Mouse (Mus musculus) cortical plate, adult 2 months (tissue): ENCODE data around the gene Sgca. TPM values are rescaled to one million over a fixed set of nuclear protein-coding genes. Genes with fewer than 3 reads are reported as not detected.

Experiments
- H3K27ac ChIP-seq: fragments of 200-500 bp; 2 replicates; pipeline ENCODE4 v1.5.1; 2012; ENCODE audit warnings: low read length, control low read depth, inconsistent platforms; ENCODE audit not compliant: insufficient read depth
- H3K4me1 ChIP-seq: fragments of 200-500 bp; 2 replicates; pipeline ENCODE4 v1.6.1; 2011; ENCODE audit warnings: low read length; ENCODE audit not compliant: control insufficient read depth, insufficient read depth
- H3K4me3 ChIP-seq: fragments of 200-500 bp; 2 replicates; pipeline ENCODE4 v1.5.1; 2011; ENCODE audit warnings: mild to moderate bottlenecking, low read length, control low read depth; ENCODE audit not compliant: insufficient read depth
- CTCF ChIP-seq: fragments of 200-500 bp; IDR thresholded peaks from 2 replicates; pipeline ENCODE4 v1.5.1; 2011; ENCODE audit warnings: mild to moderate bottlenecking, control low read depth, low read length; ENCODE audit not compliant: insufficient read depth; ENCODE audit errors: extremely low read depth
- POLR2A ChIP-seq: fragments of 200-500 bp; IDR thresholded peaks from 2 replicates; pipeline ENCODE4 v1.6.1; 2011; ENCODE audit warnings: mild to moderate bottlenecking, low read length, control low read depth; ENCODE audit not compliant: insufficient read depth; ENCODE audit errors: extremely low read depth
- polyA plus RNA-seq: library from polyadenylated mRNA; depleted of rRNA; stranded (reverse); fragments of >200 nt; gene quantifications from 2 replicates; pipeline ENCODE4 v1.2.3, GENCODE M21; 2012

Gene Sgca
- polyA plus RNA-seq, 1 experiment = 1.8 TPM

- peaks cover 3% of the 10 kb centered on the region; the same call in 1 of the 2 replicates for H3K4me1 ChIP-seq
- H3K4me3 ChIP-seq = no peak overlapping the region
- no peak overlapping the region for H3K27ac ChIP-seq
- TF ChIP-seq CTCF = no peak
- no peak for TF ChIP-seq POLR2A
Observed at GRCm38 (mm10) chr11:94937335-94937781, 38.8 kb downstream of the Sgca start.

DNA sequence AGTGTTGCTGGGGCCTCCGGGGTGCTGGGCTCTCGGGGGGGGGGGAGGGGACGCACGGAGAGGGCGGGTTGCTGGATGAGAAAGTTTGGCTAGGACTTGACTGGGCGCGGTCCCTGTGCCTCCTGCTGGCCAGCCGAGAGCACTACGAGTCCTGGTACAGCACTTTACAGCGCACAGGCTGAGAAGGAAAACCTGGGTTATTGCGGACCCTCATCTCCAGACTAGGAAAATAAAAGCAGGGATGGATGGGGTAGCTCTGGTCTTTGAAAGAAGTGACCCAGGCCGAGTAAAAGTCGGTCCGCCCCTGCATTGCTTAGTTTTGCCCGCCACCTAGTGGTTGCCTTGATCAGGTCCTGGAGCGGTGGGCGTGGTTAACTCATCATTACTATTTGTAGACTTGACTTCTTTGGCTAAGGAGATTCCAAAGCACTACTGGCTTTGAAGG is 39.3 kb downstream of the Sgca start:
- no peak for TF ChIP-seq POLR2A
- TF ChIP-seq CTCF = peak; percentile 78
- Histone ChIP-seq H3K4me3 (no peak overlapping the region), H3K27ac (no peak overlapping the region), H3K4me1 (peaks cover 3% of the 10 kb centered on the region; the same call in 1 of the 2 replicates)

DNA sequence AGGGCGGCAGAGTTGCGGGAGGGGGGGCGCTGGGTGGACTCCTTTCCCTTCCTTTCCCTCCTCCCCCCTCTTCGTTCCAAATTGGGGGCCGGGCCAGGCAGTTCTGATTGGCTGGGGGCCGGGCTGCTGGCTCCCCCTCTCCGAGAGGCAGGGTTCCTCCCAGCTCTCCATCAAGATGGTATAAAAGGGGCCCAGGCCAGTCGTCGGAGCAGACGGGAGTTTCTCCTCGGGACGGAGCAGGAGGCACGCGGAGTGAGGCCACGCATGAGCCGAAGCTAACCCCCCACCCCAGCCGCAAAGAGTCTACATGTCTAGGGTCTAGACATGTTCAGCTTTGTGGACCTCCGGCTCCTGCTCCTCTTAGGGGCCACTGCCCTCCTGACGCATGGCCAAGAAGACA is 40.1 kb downstream of the Sgca start, which contains the start of gene Col1a1:
Col1a1 (plus strand) TSS at position 180 of the 400 bp plus-strand sequence.
- Histone ChIP-seq H3K4me1 (peaks cover 3% of the 10 kb centered on the region; the same call in 1 of the 2 replicates), H3K4me3 (no peak within 1 kb of the TSS), H3K27ac (no peak within 1 kb of the TSS)
- TF ChIP-seq CTCF (no peak), POLR2A (no peak)

- no peak for TF ChIP-seq POLR2A
- no peak for TF ChIP-seq CTCF
- Histone ChIP-seq H3K27ac (no peak overlapping the region), H3K4me1 (peaks cover 3% of the 10 kb centered on the region; the same call in 1 of the 2 replicates), H3K4me3 (no peak overlapping the region)
Observed at GRCm38 (mm10) chr11:94934526-94934925, 41.6 kb downstream of the Sgca start.

DNA sequence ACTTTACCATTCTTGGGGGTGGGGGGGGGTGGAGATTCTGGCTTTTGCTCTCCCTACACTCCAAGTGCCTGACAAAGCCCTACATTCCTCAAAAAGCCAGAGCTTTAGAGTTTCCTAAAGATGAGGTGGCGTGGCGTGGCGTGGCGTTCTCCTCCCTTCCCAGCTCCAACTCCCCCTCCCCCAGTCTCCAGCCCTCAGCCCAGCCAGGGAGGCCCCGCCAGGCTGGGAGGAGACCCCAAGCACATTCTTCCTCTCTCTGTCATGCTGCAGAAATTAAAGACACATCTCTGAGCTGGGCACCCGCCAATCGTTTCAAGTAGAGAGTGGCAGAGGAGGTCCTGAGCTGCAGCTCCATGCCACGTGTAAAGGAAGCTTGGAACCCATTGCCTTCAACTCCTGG is 42.5 kb downstream of the Sgca start:
- TF ChIP-seq CTCF = no peak
- TF ChIP-seq POLR2A = no peak
- no peak overlapping the region for H3K27ac ChIP-seq
- no peak overlapping the region for H3K4me3 ChIP-seq
- H3K4me1 ChIP-seq = peaks cover 3% of the 10 kb centered on the region

GRCm38 (mm10) chr11:94930151-94930550 is 46.0 kb downstream of the Sgca start:
- TF ChIP-seq POLR2A (no peak), CTCF (no peak)
- no peak overlapping the region for H3K27ac ChIP-seq
- H3K4me1 ChIP-seq = no peaks in the 10 kb centered on the region; the same call in 1 of the 2 replicates
- H3K4me3 ChIP-seq = no peak overlapping the region

DNA sequence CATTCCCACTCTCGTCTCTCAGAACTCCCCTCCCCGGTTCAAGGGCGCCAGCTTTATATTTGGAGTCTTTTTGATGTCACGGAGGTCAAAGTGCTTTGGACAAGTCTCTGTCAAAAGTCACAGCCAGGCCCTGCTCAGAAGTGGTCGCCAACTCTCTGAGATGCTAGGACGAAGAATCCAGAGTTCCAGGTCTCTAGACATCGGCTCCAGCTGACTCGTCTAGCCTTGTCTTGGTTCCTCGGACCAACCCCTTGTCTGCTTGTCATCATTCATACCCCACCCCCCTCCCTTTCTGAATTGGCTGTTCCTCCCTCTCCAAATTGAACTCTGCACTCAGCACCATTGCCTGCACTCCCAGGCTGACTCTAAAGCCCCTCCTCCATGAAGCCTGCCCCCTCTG is 46.5 kb downstream of the Sgca start:
- H3K27ac ChIP-seq = no peak overlapping the region
- no peaks in the 10 kb centered on the region; the same call in 1 of the 2 replicates for H3K4me1 ChIP-seq
- TF ChIP-seq POLR2A (no peak), CTCF (no peak)
- no peak overlapping the region for H3K4me3 ChIP-seq

DNA sequence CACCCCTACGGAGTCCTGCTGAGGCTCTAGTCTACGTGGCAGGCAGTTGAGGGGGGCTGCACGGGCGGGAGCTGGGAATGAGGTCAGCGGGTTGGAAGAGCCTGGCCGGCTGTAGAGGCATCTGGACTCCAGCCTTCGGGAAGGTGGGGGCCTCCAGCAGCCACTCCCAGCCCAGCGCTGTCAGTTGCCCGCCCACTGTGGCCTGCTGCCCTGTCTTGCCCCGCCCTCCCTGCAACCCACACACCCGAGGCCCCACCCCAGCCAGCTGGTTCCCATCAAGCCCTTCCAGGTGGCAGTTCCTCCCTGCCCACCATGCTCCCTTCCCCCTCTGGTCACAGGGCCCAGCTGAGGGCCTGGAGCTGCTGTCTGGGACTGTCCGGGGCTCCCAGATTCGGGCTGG is 47.3 kb downstream of the Sgca start:
- Histone ChIP-seq H3K4me3 (no peak overlapping the region), H3K4me1 (no peaks in the 10 kb centered on the region; the same call in 1 of the 2 replicates), H3K27ac (no peak overlapping the region)
- no peak for TF ChIP-seq CTCF
- TF ChIP-seq POLR2A = no peak

- no peak for TF ChIP-seq POLR2A
- no peak for TF ChIP-seq CTCF
- no peak overlapping the region for H3K4me3 ChIP-seq
- H3K4me1 ChIP-seq = no peaks in the 10 kb centered on the region; the same call in 1 of the 2 replicates
- H3K27ac ChIP-seq = no peak overlapping the region
Observed at GRCm38 (mm10) chr11:94927771-94928291, 48.3 kb downstream of the Sgca start.

DNA sequence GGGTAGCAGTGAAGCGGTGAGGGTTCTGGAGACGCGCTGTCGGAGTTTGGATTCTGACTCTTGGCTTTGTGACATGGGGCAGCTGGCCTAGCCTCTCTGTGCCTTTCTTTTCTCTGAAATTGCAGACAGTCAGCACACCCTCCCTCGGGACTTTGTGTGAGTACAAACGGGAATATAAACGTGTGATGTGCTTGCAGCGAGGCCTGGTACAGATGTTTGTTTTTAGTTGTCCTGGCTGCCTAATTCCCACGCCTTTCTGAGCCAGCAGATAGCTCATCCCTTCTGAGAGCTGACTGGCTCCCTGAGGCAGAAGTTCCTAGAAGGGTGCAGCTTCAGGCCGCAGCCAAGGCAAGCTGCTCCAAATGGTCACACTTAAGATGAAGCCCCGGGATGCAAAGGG is 49.7 kb downstream of the Sgca start:
- H3K27ac ChIP-seq = no peak overlapping the region
- no peak overlapping the region for H3K4me3 ChIP-seq
- no peaks in the 10 kb centered on the region; the same call in 1 of the 2 replicates for H3K4me1 ChIP-seq
- no peak for TF ChIP-seq CTCF
- no peak for TF ChIP-seq POLR2A

GRCm38 (mm10) chr11:94924977-94925376 is 51.1 kb downstream of the Sgca start:
- Histone ChIP-seq H3K27ac (no peak overlapping the region), H3K4me3 (no peak overlapping the region), H3K4me1 (no peaks in the 10 kb centered on the region; the same call in 1 of the 2 replicates)
- no peak for TF ChIP-seq CTCF
- no peak for TF ChIP-seq POLR2A

- H3K4me3 ChIP-seq = no peak overlapping the region
- no peak for TF ChIP-seq POLR2A
- no peak for TF ChIP-seq CTCF
- no peak overlapping the region for H3K27ac ChIP-seq
- H3K4me1 ChIP-seq = no peaks in the 10 kb centered on the region
Observed at GRCm38 (mm10) chr11:94920996-94921401, 55.1 kb downstream of the Sgca start.
